In the genomic region with DNA sequence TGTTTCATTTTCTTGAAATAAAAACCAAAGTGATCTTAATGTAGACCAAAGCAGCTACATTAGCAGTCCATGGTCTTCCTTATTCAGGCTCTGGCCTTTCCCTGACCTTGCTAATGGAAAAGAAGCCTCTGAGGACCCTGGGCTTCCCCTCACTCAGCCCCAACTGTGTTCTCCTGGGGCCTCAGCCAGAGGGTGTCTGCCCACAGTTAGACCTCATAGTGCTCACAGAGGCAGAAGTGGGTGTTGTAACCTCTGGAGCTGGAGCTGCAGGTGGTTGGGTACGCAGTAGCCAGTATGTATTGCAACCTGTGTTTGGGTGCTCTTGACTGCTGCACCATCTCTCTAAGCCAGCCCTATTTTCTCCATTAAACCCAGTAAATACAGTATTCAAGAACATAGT, we compare ENCODE assay signal across 25 mouse cellular contexts. TPM values are rescaled to one million over a fixed set of nuclear protein-coding genes. Genes with fewer than 3 reads are reported as not detected.
DNase-seq lines count a peak whose midpoint lies in the region; ATAC-seq and TF ChIP-seq lines count a peak whose summit lies in the region.
"Had no signal": no experiment of that assay in that cellular context is flagged by ENCODE, and none has a peak within 500 bp of the region (broad histone marks: within the 10 kb centered on the region; RNA-seq: fewer than 3 reads in every experiment).

No protein-coding gene starts in this region.

- peaks cover 17% of the 10 kb centered on the region for H3K4me1 ChIP-seq in cerebellum, adult 2 months (ENCODE audit: control insufficient read depth, insufficient read depth, low read length)
- no peaks in the 10 kb centered on the region for H3K4me1 ChIP-seq in midbrain, embryonic 16.5 days (ENCODE audit: control insufficient read depth, insufficient read depth, low read length)
- H3K4me1 ChIP-seq in midbrain, embryonic 10.5 days = no peaks in the 10 kb centered on the region
- no peaks in the 10 kb centered on the region for H3K4me1 ChIP-seq in stomach, postnatal 0 days (replicated peaks; ENCODE audit: control insufficient read depth, insufficient read depth)
- H3K4me1 ChIP-seq: embryonic facial prominence, embryonic 13.5 days; hindbrain, embryonic 15.5 days had no signal

- ATAC-seq in midbrain, embryonic 16.5 days = no peak
- no peak for ATAC-seq in stomach, postnatal 0 days (ENCODE audit: low FRiP score, low TSS enrichment)
- no peak for ATAC-seq in erythroblast, adult 5-6 weeks (replicated peaks; ENCODE audit: low FRiP score, poor library complexity, severe bottlenecking)
- ATAC-seq: forebrain, embryonic 14.5 days; intestine, embryonic 16.5 days had no signal

- no peak for TF ChIP-seq POLR2A in cerebellum, adult 2 months (IDR thresholded peaks at IDR 0.05; ENCODE audit: borderline replicate concordance, insufficient read depth, low read length)

- no peaks in the 10 kb centered on the region for H3K27me3 ChIP-seq in cerebellum, adult 2 months (ENCODE audit: control insufficient read depth, insufficient read depth, low read length)
- H3K27me3 ChIP-seq in midbrain, embryonic 16.5 days (ENCODE audit: control insufficient read depth, insufficient read depth, low read depth, low read length) = no peaks in the 10 kb centered on the region
- no peaks in the 10 kb centered on the region for H3K27me3 ChIP-seq in midbrain, embryonic 10.5 days (ENCODE audit: low read depth, poor library complexity, severe bottlenecking)
- H3K27me3 ChIP-seq in stomach, postnatal 0 days (ENCODE audit: control insufficient read depth, insufficient read depth, low read length) = no peaks in the 10 kb centered on the region
- H3K27me3 ChIP-seq: embryonic facial prominence, embryonic 13.5 days; heart, embryonic 12.5 days; hindbrain, embryonic 15.5 days; megakaryocyte, embryonic 14.5 days; neural tube, embryonic 13.5 days had no signal

- TF ChIP-seq EP300 in stomach, postnatal 0 days (optimal IDR thresholded peaks at IDR 0.05) = no peak

- H3K9ac ChIP-seq in midbrain, embryonic 16.5 days (ENCODE audit: low read depth, low read length) = no peak overlapping the region
- no peak overlapping the region for H3K9ac ChIP-seq in stomach, postnatal 0 days (ENCODE audit: low read length)
- H3K9ac ChIP-seq: embryonic facial prominence, embryonic 13.5 days; heart, embryonic 12.5 days; hindbrain, embryonic 15.5 days; neural tube, embryonic 13.5 days had no signal

- DNase-seq in cerebellum, adult 2 months = no peak
- DNase-seq in cerebellum, adult 11 months = no peak
- no peak for DNase-seq in left cerebral cortex, adult 2 months (ENCODE audit: extremely low spot score in 1 of 2, low spot score in 2 of 2)
- no peak for DNase-seq in left cerebral cortex, adult 11 months (ENCODE audit: low spot score)
- no peak for DNase-seq in midbrain, embryonic 10.5 days (ENCODE audit: low spot score)
- no peak for DNase-seq in stomach, postnatal 0 days (ENCODE audit: low spot score)
- DNase-seq: adrenal gland, postnatal 36 days; embryo, embryonic 11 days; gastrocnemius, postnatal 10 days; heart, postnatal 10 days; kidney, adult 9 months; kidney, postnatal 14 days; layer of hippocampus, postnatal 36 days; liver; lung, postnatal 10 days; thymus, postnatal 14 days had no signal

- no peaks in the 10 kb centered on the region for H3K9me3 ChIP-seq in midbrain, embryonic 16.5 days (replicated peaks; ENCODE audit: control insufficient read depth, low read length, poor library complexity, severe bottlenecking)
- H3K9me3 ChIP-seq in midbrain, embryonic 10.5 days (replicated peaks) = no peaks in the 10 kb centered on the region
- no peaks in the 10 kb centered on the region for H3K9me3 ChIP-seq in stomach, postnatal 0 days (ENCODE audit: control insufficient read depth, low read length)
- H3K9me3 ChIP-seq: embryonic facial prominence, embryonic 13.5 days; heart, embryonic 12.5 days; hindbrain, embryonic 15.5 days; megakaryocyte, embryonic 14.5 days; neural tube, embryonic 13.5 days had no signal

- TF ChIP-seq CTCF in cerebellum, adult 2 months (IDR thresholded peaks at IDR 0.05; ENCODE audit: borderline replicate concordance, insufficient read depth, low read depth, low read length) = no peak
- TF ChIP-seq CTCF in left cerebral cortex, adult 2 months (IDR thresholded peaks at IDR 0.05) = no peak
- no peak for TF ChIP-seq CTCF in stomach, postnatal 0 days (IDR thresholded peaks at IDR 0.05; ENCODE audit: low read depth)

- H3K4me2 ChIP-seq in midbrain, embryonic 16.5 days (ENCODE audit: low read length) = no peak overlapping the region
- H3K4me2 ChIP-seq in stomach, postnatal 0 days (replicated peaks; ENCODE audit: low read depth) = no peak overlapping the region
- H3K4me2 ChIP-seq: embryonic facial prominence, embryonic 13.5 days; heart, embryonic 12.5 days; hindbrain, embryonic 15.5 days; neural tube, embryonic 13.5 days had no signal

- intact Hi-C loops in left cerebral cortex, adult 2 months (cut with DNase I) = no loop called here

- peak overlapping the region; percentile 96 for H3K27ac ChIP-seq in cerebellum, adult 2 months (ENCODE audit: insufficient read depth, low read length)
- peak overlapping the region; percentile 20 for H3K27ac ChIP-seq in left cerebral cortex, adult 2 months
- peak overlapping the region; percentile 22; the same call in 1 of the 2 replicates for H3K27ac ChIP-seq in midbrain, embryonic 16.5 days (ENCODE audit: low read length)
- H3K27ac ChIP-seq in midbrain, embryonic 10.5 days (replicated peaks) = no peak overlapping the region
- peak overlapping the region; percentile 9; the same call in 1 of the 2 replicates for H3K27ac ChIP-seq in stomach, postnatal 0 days (replicated peaks)
- H3K27ac ChIP-seq: embryonic facial prominence, embryonic 13.5 days; hindbrain, embryonic 15.5 days; neural tube, embryonic 13.5 days had no signal

- 100% methylated on average over 1 of the region's 1 CpGs for WGBS in cerebellum, adult 2 months
- 96% methylated on average over 1 of the region's 1 CpGs for WGBS in midbrain, embryonic 16.5 days
- WGBS in midbrain, embryonic 10.5 days = 100% methylated on average over 1 of the region's 1 CpGs
- WGBS in stomach, postnatal 0 days = 95% methylated on average over 1 of the region's 1 CpGs

- no peak overlapping the region for H3K4me3 ChIP-seq in cerebellum, adult 2 months (replicated peaks; ENCODE audit: insufficient read depth, low read depth, low read length)
- H3K4me3 ChIP-seq in left cerebral cortex, adult 2 months = no peak overlapping the region
- H3K4me3 ChIP-seq in midbrain, embryonic 16.5 days (ENCODE audit: low read depth, low read length) = no peak overlapping the region
- no peak overlapping the region for H3K4me3 ChIP-seq in midbrain, embryonic 10.5 days
- no peak overlapping the region for H3K4me3 ChIP-seq in stomach, postnatal 0 days (ENCODE audit: low read depth, low read length)
- H3K4me3 ChIP-seq: embryonic facial prominence, embryonic 13.5 days; heart, embryonic 12.5 days; hindbrain, embryonic 15.5 days; megakaryocyte, embryonic 14.5 days; neural tube, embryonic 13.5 days had no signal

- H3K36me3 ChIP-seq in midbrain, embryonic 16.5 days (ENCODE audit: control insufficient read depth, insufficient read depth, low read length) = peaks cover 25% of the 10 kb centered on the region
- H3K36me3 ChIP-seq in midbrain, embryonic 10.5 days = peaks cover 99% of the 10 kb centered on the region
- peaks cover 10% of the 10 kb centered on the region; the same call in 1 of the 2 replicates for H3K36me3 ChIP-seq in stomach, postnatal 0 days (ENCODE audit: control insufficient read depth, insufficient read depth, low read length)

RNA-seq across cellular contexts. Expression of gene Cspg5, which starts 14.5 kb away (rescaled TPM):
- polyA plus RNA-seq in cerebellum, adult 2 months (2012; rRNA removed) = 118 and 124 TPM in 2 replicates
- total RNA-seq in left cerebral cortex, adult 2 months (2021) = 100 to 1,000 TPM; 352 to 356 TPM
- 180 and 230 TPM in 2 replicates for polyA plus RNA-seq in midbrain, embryonic 16.5 days (2015; fragmentation: Nextera tagmentation; extraction: Ambion mirVana)
- polyA plus RNA-seq in midbrain, embryonic 10.5 days (2016; fragmentation: Nextera tagmentation; extraction: Ambion mirVana) = 8.4 and 13.5 TPM in 2 replicates
- polyA plus RNA-seq in stomach, postnatal 0 days (2015; fragmentation: Nextera tagmentation; extraction: Ambion mirVana) = 3.0 and 3.3 TPM in 2 replicates
- total RNA-seq in erythroblast, adult 5-6 weeks (2015; ENCODE audit: low replicate concordance) = not detected in 2 replicates
- 0.17 and 0.70 TPM in 2 replicates for total RNA-seq in erythroblast, adult 5-6 weeks (2017; ENCODE audit: low replicate concordance)
